ENCODE assay signal across 15 mouse cellular contexts in the genomic region with DNA sequence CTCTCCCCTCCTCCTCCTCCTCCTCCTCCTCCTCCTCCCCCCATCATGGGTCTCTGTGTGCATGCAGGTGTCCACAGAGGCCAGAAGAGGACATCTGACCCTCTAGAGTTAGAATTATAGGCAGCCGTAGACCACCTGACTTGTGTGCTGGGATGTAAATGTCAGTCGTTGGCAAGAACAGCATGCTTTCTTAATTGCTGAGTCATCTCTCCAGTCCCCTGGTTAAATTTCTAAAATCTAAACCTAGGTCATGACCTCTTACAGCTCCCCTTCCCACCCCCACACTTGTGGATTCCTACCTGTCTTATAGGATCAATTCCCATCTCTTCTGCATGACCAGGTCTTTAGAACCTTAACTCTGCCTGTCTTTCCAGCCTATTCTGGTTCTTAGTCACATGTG.
"Had no signal": no experiment of that assay in that cellular context is flagged by ENCODE, and none has a peak within 500 bp of the region (broad histone marks: within the 10 kb centered on the region; RNA-seq: fewer than 3 reads in every experiment).

No protein-coding gene starts in this region.

- H3K27ac ChIP-seq: lung, embryonic 15.5 days; macrophage; midbrain, embryonic 13.5 days; midbrain, embryonic 15.5 days; neural tube, embryonic 12.5 days; stomach, embryonic 15.5 days; stomach, postnatal 0 days had no signal

- H3K27me3 ChIP-seq: lung, embryonic 15.5 days; megakaryocyte, embryonic 14.5 days; midbrain, embryonic 13.5 days; midbrain, embryonic 15.5 days; neural tube, embryonic 12.5 days; stomach, embryonic 15.5 days had no signal

- H3K9ac ChIP-seq: lung, embryonic 15.5 days; midbrain, embryonic 13.5 days; midbrain, embryonic 15.5 days; neural tube, embryonic 12.5 days; stomach, embryonic 15.5 days had no signal

- H3K4me1 ChIP-seq: megakaryocyte, embryonic 14.5 days; neural tube, embryonic 12.5 days had no signal

- H3K36me3 ChIP-seq: lung, embryonic 15.5 days; midbrain, embryonic 13.5 days; midbrain, embryonic 15.5 days; neural tube, embryonic 12.5 days; stomach, embryonic 15.5 days had no signal

- H3K9me3 ChIP-seq: lung, embryonic 15.5 days; megakaryocyte, embryonic 14.5 days; midbrain, embryonic 13.5 days; midbrain, embryonic 15.5 days; neural tube, embryonic 12.5 days; stomach, embryonic 15.5 days had no signal

- H3K4me2 ChIP-seq: lung, embryonic 15.5 days; midbrain, embryonic 11.5 days; midbrain, embryonic 13.5 days; midbrain, embryonic 15.5 days; neural tube, embryonic 12.5 days; stomach, embryonic 15.5 days had no signal

- DNase-seq: lung, adult 2 months; lung, postnatal 14 days; lung, postnatal 36 days; right cerebral cortex, postnatal 14 days; thymus, adult 2 months; thymus, postnatal 36 days had no signal

- H3K4me3 ChIP-seq: lung, embryonic 15.5 days; megakaryocyte, embryonic 14.5 days; midbrain, embryonic 13.5 days; midbrain, embryonic 15.5 days; neural tube, embryonic 12.5 days; stomach, embryonic 15.5 days had no signal
